Mouse (Mus musculus) limb, embryonic 11.5 days (tissue): ENCODE data around the gene Tmprss11d. TPM values are rescaled to one million over a fixed set of nuclear protein-coding genes. Genes with fewer than 3 reads are reported as not detected.

Experiments used
- ATAC-seq: fragments of 200-750 bp; cut with Nextera tagmentation; 2 replicates; pipeline ENCODE4 v1.8.0; 2017; ENCODE audit warnings: low read depth; ENCODE audit not compliant: insufficient number of reproducible peaks, low FRiP score, low TSS enrichment
- DNase-seq: peaks from one replicate; pipeline ENCODE4 v3.0.0-alpha.2; 2015; ENCODE audit warnings: low spot score
- H3K27ac ChIP-seq: fragments of 300-500 bp; sonication (generic); replicated peaks from 2 replicates; pipeline ENCODE4 v1.5.1; 2014; ENCODE audit warnings: low read depth, mild to moderate bottlenecking, low read length
- H3K27me3 ChIP-seq: fragments of 300-500 bp; sonication (generic); 2 replicates; pipeline ENCODE4 v1.6.1; 2014; ENCODE audit warnings: mild to moderate bottlenecking, low read length, mixed read lengths; ENCODE audit not compliant: control insufficient read depth, insufficient read depth
- H3K36me3 ChIP-seq: fragments of 300-500 bp; sonication (generic); 2 replicates; pipeline ENCODE4 v1.6.1; 2014; ENCODE audit warnings: mild to moderate bottlenecking, low read length, moderate library complexity, mixed read lengths; ENCODE audit not compliant: control insufficient read depth, insufficient read depth
- H3K4me1 ChIP-seq: fragments of 300-500 bp; sonication (generic); 2 replicates; pipeline ENCODE4 v1.6.1; 2014; ENCODE audit warnings: low read length, mixed read lengths; ENCODE audit not compliant: control insufficient read depth, insufficient read depth
- H3K4me2 ChIP-seq: fragments of 300-500 bp; sonication (generic); 2 replicates; pipeline ENCODE4 v1.6.1; 2014; ENCODE audit warnings: low read depth, mild to moderate bottlenecking, moderate library complexity; ENCODE audit not compliant: severe bottlenecking
- H3K4me3 ChIP-seq: fragments of 300-500 bp; sonication (generic); 2 replicates; pipeline ENCODE4 v1.5.1; 2014; ENCODE audit warnings: low read depth, low read length
- H3K9ac ChIP-seq: fragments of 300-500 bp; sonication (generic); 2 replicates; pipeline ENCODE4 v1.6.1; 2014; ENCODE audit warnings: mild to moderate bottlenecking, low read length
- H3K9me3 ChIP-seq: fragments of 300-500 bp; sonication (generic); 2 replicates; pipeline ENCODE4 v1.6.1; 2016; ENCODE audit warnings: low read length; ENCODE audit not compliant: control insufficient read depth
- WGBS: fragments of 180-500 bp; shearing (Covaris S2); extraction: QIAGEN DNeasy Blood & Tissue Kit; methylation state at CpG from one replicate; pipeline ENCODE4 v1.1.7; 2014; 5-methylcytosine and 5-hydroxymethylcytosine counted together
- polyA plus RNA-seq: library from polyadenylated mRNA; unstranded; fragments of >200 nt; fragmentation: Nextera tagmentation; extraction: Ambion mirVana; gene quantifications from 2 replicates; pipeline ENCODE4 v1.2.1, GENCODE M21; 2014

The Tmprss11d gene
- 0.15 TPM in 1 of 2 replicates, not detected in the other for polyA plus RNA-seq

DNA sequence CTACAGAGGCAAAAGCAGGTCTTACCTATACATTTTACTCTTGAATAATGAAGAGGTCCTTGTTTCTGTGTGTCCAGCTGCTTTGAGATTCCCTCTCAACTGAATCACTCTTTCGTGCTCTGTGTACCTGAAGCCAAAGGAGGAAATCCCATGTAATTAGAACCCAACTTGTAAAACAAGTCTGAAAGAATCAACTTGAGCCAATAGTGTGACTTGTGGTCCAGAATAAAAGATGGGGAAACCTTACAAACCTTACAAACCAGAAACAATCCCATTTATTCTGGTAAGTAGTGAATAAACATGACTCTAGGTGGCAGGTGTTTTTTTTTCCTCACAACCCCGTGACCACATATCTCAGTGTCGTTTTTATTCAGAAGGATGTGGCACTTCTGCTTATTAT lies at the start of gene Tmprss11d:
Gene Tmprss11d (minus strand): TSS at position 101 of the 400 bp plus-strand sequence.
- ATAC-seq (no peak), DNase-seq (no peak)
- Histone ChIP-seq H3K4me3 (no peak within 1 kb of the TSS), H3K36me3 (no peaks in the 10 kb centered on the region), H3K4me1 (no peaks in the 10 kb centered on the region), H3K4me2 (no peak within 1 kb of the TSS), H3K9ac (no peak within 1 kb of the TSS), H3K27me3 (no peaks in the 10 kb centered on the region), H3K27ac (no peak within 1 kb of the TSS), H3K9me3 (no peaks in the 10 kb centered on the region)
- 71% methylated on average over 3 of the region's 3 CpGs for WGBS

- H3K4me2 ChIP-seq, result no peak overlapping the region
- H3K9me3 ChIP-seq, result no peaks in the 10 kb centered on the region
- no peaks in the 10 kb centered on the region for H3K27me3 ChIP-seq
- ATAC-seq (no peak), DNase-seq (no peak)
- no peak overlapping the region for H3K27ac ChIP-seq
- H3K36me3 ChIP-seq, result no peaks in the 10 kb centered on the region
- H3K4me3 ChIP-seq, result no peak overlapping the region
- 56% methylated on average over 3 of the region's 3 CpGs for WGBS
- H3K9ac ChIP-seq, result no peak overlapping the region
- no peaks in the 10 kb centered on the region for H3K4me1 ChIP-seq
Measured at GRCm38 (mm10) chr5:86421323-86422028, 48.3 kb upstream of the Tmprss11d start.

DNA sequence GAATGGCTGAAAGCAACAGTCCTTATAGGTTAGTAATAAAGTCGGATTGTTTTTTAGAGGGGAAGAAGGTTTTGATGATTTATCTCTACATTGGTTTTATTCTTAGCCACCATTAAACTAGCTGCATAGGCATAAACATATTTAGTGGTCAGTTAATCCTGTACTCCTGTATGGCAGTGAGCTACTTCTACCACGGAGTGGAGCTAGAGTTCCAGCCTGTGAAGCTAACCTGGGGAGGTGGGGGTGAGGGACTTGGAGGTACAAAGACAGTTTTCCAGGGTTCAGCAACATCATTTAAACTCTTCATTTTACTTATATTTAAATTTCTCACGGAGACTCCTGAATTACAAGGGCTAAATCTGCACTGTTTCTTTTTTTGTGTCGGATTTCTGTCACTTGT lies 46.3 kb upstream of the Tmprss11d start:
- Histone ChIP-seq H3K4me1 (no peaks in the 10 kb centered on the region), H3K9ac (no peak overlapping the region), H3K4me2 (no peak overlapping the region), H3K27me3 (no peaks in the 10 kb centered on the region), H3K36me3 (no peaks in the 10 kb centered on the region), H3K9me3 (no peaks in the 10 kb centered on the region), H3K4me3 (no peak overlapping the region), H3K27ac (no peak overlapping the region)
- WGBS, result 26% methylated on average over 4 of the region's 4 CpGs
- DNase-seq (no peak), ATAC-seq (no peak)

GRCm38 (mm10) chr5:86414280-86414679 lies 41.1 kb upstream of the Tmprss11d start:
- no peaks in the 10 kb centered on the region for H3K4me1 ChIP-seq
- H3K27ac ChIP-seq, result no peak overlapping the region
- no peak overlapping the region for H3K4me2 ChIP-seq
- DNase-seq (no peak), ATAC-seq (no peak)
- H3K27me3 ChIP-seq, result no peaks in the 10 kb centered on the region
- H3K4me3 ChIP-seq, result no peak overlapping the region
- WGBS, result 78% methylated on average over 7 of the region's 7 CpGs
- H3K9ac ChIP-seq, result no peak overlapping the region
- no peaks in the 10 kb centered on the region for H3K9me3 ChIP-seq
- H3K36me3 ChIP-seq, result no peaks in the 10 kb centered on the region

GRCm38 (mm10) chr5:86410815-86411214 lies 37.6 kb upstream of the Tmprss11d start:
- no peak overlapping the region for H3K9ac ChIP-seq
- no peak overlapping the region for H3K4me2 ChIP-seq
- DNase-seq (no peak), ATAC-seq (no peak)
- no peaks in the 10 kb centered on the region for H3K36me3 ChIP-seq
- H3K27ac ChIP-seq, result no peak overlapping the region
- no peaks in the 10 kb centered on the region for H3K4me1 ChIP-seq
- no peak overlapping the region for H3K4me3 ChIP-seq
- 32% methylated on average over 3 of the region's 3 CpGs for WGBS
- no peaks in the 10 kb centered on the region for H3K27me3 ChIP-seq
- H3K9me3 ChIP-seq, result no peaks in the 10 kb centered on the region

- no peak overlapping the region for H3K27ac ChIP-seq
- ATAC-seq (no peak), DNase-seq (no peak)
- H3K4me2 ChIP-seq, result no peak overlapping the region
- H3K36me3 ChIP-seq, result no peaks in the 10 kb centered on the region
- H3K9me3 ChIP-seq, result no peaks in the 10 kb centered on the region
- H3K27me3 ChIP-seq, result no peaks in the 10 kb centered on the region
- no peak overlapping the region for H3K9ac ChIP-seq
- no peaks in the 10 kb centered on the region for H3K4me1 ChIP-seq
- 75% methylated on average over 2 of the region's 2 CpGs for WGBS
- H3K4me3 ChIP-seq, result no peak overlapping the region
Measured at GRCm38 (mm10) chr5:86407941-86408340, 34.7 kb upstream of the Tmprss11d start.

DNA sequence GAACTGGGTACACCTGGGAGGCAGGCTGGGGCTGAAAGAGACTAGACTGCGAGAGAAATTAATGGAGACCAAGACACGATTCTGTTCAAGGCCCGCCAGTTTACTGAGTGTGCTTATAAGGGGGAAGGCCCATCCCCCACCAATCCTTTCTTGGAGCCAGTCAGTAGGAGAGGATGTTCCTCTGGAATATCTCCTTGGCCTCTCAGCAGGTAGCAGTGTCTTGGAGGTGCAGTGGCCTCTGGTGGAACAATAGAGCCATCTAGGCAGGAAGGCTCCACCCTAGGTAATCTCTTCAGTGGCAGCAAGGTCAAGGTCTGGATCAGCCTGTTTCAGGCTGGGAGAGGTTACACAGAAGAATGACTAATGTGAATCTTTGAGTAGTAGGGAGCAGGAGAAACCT lies 34.0 kb upstream of the Tmprss11d start:
- ATAC-seq (no peak), DNase-seq (no peak)
- Histone ChIP-seq H3K4me1 (no peaks in the 10 kb centered on the region), H3K27ac (no peak overlapping the region), H3K9me3 (no peaks in the 10 kb centered on the region), H3K4me3 (no peak overlapping the region), H3K27me3 (no peaks in the 10 kb centered on the region), H3K4me2 (no peak overlapping the region), H3K36me3 (no peaks in the 10 kb centered on the region), H3K9ac (no peak overlapping the region)
- 88% methylated on average over 3 of the region's 3 CpGs for WGBS

- ATAC-seq (no peak), DNase-seq (no peak)
- H3K36me3 ChIP-seq, result no peaks in the 10 kb centered on the region
- H3K9me3 ChIP-seq, result no peaks in the 10 kb centered on the region
- 78% methylated on average over 4 of the region's 4 CpGs for WGBS
- H3K4me2 ChIP-seq, result no peak overlapping the region
- no peaks in the 10 kb centered on the region for H3K27me3 ChIP-seq
- H3K9ac ChIP-seq, result no peak overlapping the region
- H3K4me1 ChIP-seq, result no peaks in the 10 kb centered on the region
- no peak overlapping the region for H3K4me3 ChIP-seq
- no peak overlapping the region for H3K27ac ChIP-seq
Measured at GRCm38 (mm10) chr5:86359412-86359985, 13.7 kb downstream of the Tmprss11d start.
